Mouse (Mus musculus) liver, embryonic 14.5 days (tissue): Measurements from ENCODE around the gene Ccnd1.

ENCODE experiments used
- CTCF ChIP-seq: IDR thresholded peaks from 2 replicates; pipeline ENCODE4 v1.5.1; 2016; ENCODE audit warnings: antibody characterized with exemption, low read depth, control low read depth
- EP300 ChIP-seq: IDR thresholded peaks from 2 replicates; pipeline ENCODE4 v1.6.1; 2016; ENCODE audit warnings: antibody characterized with exemption, low read depth

DNA sequence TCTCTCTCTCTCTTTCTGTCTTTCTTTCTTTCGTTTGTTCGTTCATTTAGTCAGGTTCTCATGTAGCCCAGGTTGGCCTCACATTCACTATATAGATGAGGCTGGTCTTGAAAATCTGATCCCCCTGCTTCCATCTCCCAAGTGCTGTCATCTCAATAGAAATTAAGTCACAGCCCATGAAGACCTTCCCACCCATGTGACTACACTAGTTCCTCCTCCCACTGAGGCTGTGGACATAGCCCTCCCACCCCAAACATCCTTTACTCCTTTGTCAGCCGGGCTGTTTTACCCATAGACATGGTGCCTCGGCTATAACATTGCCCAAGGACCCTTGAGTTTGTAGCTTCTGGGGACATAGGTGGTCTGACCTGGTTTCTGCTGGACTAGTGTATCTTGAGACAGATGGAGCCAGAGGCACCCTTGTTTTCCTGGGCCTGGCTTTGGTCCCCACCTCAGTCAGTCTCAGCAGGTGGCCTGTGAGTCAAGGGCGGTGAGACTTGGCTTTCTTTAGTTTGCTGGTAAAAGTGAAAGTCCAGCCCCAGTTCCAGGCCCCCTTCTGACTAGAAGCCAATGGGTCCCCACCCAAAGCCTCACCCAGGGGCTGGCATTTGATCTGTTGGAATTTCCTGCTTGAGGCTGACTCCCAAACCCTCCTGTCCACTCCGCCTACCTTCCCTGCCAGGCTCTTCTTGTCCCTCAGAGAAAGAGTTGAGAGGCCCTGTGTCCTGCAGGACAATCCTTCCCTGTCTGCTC lies 42.8 kb upstream of the Ccnd1 start:
- TF ChIP-seq CTCF (no peak), EP300 (no peak)
